Mouse (Mus musculus): ENCODE results near the gene Fam49a.

The Fam49a gene

DNA sequence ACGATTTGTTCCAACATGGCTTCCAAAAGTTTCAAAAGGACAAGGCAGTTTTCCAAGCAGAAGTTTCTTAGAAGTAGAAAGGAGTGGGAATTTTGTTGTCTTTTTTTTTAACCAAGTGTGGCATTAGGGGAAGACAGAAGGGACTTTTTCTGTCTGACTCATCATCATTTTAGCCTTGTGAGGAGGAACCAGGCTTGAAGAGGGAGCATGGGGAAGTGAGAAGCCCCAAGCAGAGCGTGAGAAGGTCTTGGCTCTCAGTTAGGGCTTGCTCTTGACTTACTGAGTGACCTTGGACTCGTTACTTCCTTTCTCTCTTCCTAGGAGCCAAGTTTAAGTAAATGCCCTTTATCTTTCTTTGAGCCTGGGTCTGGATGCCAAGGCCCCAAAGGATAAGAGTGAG lies 8.6 kb downstream of the Fam49a start:
- no peak for DNase-seq (ENCODE audit: low spot score in 2 of 2)

DNA sequence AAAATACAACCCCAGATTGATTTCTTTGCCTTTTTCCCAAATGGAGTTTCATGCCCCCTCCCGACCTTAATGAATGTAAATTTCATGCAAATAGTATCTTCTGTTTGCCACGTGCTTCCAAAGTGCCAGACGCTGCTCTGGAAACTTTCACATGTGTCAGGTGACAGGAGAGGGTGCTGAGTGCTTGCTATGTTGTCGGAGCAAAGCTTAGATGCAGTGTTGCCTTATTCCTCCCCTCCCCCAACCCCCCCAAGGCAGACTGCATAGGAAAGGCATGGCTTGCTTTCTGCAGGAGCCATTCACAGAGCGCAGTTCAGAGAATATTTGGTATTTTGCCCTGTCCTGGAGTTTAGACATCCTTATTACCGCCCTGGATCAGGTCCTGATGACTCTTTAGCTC lies 12.2 kb downstream of the Fam49a start:
- no peak for DNase-seq (ENCODE audit: low spot score in 2 of 2)

DNA sequence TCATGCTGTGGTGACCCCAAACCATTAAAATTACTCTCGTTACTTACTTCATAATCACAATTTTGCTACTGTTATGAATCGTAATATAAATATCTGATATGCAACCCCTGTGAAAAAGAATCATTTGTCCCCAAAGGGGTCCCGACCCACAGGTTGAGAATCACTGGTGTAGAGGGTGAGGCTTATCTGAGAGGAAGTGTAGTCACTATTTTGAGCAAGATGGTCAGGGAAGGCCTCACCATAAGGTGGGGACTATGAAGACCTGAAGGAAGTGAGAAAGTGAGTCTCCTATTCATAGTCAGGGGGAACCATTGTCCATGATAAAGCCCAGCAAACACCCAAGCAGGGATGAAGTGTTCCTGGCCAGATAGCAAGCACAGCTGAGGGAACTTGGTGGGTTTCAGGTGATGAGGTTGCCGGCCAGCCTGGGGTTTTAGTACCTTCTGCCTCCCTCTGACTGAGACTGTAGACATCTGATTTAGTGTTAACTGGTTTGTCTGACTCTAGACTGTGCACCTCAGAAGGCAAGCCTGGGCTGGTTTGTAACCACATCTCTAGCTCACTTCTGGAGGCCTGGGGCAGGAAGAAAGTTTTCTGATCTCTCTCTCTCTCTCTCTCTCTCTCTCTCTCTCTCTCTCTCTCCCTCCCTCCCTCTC lies 13.3 kb downstream of the Fam49a start:
- no peak for DNase-seq (ENCODE audit: low spot score in 2 of 2)

DNA sequence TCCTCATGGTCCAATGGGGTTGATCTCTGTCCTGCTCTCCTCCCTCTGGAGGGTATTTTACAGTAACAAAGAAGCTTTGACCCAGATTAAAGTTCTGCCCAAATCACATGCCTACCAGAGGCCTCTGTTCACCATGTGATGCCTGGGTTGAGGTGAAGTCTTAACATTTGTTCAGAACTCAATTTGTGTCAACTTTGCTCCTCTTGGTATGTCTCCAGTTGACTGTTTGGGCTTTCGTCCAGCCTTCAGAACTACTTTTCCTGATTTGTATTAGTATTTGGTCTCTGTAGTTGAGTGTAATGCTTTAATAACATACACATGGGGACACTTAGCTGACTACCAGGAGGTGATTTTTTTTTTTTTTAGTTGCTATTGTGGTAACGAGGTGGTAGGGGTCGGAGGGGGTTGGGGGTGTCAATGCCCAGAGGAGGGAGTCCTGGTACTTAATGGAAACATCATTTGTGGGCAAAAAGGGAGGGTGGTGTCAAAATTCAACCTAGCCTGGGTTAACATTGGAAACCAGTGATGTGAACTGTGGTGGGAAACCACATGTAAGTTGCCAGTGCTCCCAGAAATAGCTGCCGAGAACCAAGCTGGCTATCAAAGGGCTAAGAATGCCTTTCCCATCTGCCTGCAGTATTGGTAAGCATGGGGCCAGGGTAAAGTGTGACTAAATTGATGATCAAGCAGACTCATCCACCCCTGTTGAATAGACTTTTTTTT lies 16.0 kb downstream of the Fam49a start:
- no peak for DNase-seq (ENCODE audit: low spot score in 2 of 2)

DNA sequence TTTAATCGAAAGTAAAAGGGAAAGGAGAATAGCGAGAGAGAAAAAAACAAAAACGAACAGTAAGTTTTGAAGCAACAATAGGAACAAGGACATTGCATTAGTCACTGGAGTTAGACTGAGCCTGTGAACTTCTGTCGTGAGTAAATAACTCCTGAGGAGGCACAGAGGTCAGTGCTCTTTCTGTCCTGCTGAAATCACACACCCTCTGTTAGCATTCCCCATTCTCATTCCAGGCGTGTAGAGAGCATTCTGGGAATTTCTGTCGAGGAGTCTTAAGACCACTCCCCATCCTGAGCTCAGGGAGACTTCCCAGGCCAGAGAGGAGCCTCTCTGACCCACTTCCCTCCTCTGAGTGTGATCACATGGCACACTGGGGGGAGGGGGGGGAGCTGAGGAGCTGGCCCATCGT lies 16.5 kb downstream of the Fam49a start:
- DNase-seq (ENCODE audit: low spot score in 2 of 2), result no peak

- no peak for DNase-seq (ENCODE audit: low spot score in 2 of 2)
Observed at GRCm38 (mm10) chr12:12283702-12284288, 21.9 kb downstream of the Fam49a start.

- no peak for DNase-seq (ENCODE audit: low spot score in 2 of 2)
Observed at GRCm38 (mm10) chr12:12284521-12284920, 22.6 kb downstream of the Fam49a start.

DNA sequence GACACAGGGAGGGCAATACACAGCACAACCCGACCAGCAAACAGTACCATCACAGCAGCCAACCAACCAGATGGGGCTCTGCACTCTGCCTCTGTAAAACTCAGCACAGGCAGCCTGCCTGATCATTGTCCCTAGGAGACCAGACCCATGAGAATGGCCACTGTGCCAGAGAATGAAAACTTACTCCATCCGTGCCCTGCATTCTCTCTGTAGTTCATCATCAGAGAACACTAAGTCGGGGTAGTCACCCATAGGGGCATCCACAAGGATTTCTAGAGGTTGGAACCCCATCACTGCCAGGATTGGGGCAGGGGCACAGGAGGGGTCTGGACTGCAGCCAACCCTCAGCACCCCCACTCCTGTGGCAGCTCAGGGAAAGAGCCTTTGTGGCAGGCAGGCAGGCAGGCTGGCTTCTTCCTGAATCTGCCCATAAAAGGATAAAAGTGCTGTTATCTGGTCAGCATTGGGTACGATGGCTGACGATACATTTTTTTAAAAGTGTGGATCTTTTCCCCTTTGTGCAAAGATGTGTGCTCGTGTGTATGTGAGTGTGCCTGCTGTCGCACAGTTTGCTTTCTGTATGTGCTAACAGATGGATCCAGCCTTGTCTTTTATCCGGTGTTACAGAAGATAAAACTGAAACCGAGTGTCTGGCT lies 25.3 kb downstream of the Fam49a start:
- DNase-seq (ENCODE audit: low spot score in 2 of 2), result peak; percentile 62 to 64

- no peak for DNase-seq (ENCODE audit: low spot score in 2 of 2)
Observed at GRCm38 (mm10) chr12:12287787-12288132, 25.8 kb downstream of the Fam49a start.

DNA sequence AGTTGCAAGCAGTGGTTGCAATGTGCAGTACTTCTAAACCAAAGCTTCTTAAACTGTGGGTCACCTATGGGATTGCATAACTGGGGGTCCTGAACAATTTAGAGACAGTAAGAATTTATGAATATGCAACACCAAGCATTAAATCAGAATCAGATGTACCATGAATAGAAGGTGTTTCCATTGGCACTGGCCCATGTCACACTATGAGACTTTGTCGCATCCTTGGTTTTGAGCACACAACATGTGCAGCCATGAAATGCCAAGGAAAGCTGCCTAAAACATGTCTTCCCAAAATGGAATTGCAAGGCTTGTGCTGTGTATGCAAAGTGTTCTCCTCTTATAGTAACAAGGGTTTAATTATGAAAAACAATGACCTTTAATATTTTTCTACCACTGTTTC lies 26.6 kb downstream of the Fam49a start:
- DNase-seq (ENCODE audit: low spot score in 2 of 2), result no peak

- no peak for DNase-seq (ENCODE audit: low spot score in 2 of 2)
Observed at GRCm38 (mm10) chr12:12289636-12290035, 27.7 kb downstream of the Fam49a start.

DNA sequence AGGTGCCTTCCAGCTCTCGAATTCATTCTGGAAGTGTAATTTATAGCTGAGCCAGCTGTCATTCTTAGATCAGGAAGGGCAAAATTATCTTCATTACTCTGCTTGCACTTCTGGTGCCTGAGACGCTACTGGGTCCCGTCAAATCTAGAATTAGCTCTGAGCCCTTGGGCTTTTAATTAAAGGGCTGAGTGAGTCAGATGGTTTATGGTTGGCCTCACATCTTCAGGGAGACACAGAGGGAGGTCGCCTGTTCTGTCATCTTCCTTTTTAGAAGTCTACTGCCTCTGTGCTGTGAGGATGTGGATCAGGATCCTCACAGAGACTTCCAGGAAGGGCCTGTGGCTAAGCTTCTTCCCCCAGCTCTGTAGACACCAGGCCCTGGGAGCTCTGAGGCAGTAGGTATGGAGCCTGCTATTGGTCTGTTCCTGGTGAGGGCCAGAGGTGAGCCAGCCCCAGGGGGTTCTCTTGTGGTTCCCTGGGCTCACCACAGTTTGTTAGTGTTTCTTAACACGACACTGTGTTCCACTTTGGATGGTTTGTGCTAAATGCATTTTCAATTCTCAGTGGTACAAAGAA lies 30.2 kb downstream of the Fam49a start:
- DNase-seq (ENCODE audit: low spot score in 2 of 2), result no peak

GRCm38 (mm10) chr12:12294380-12295171 lies 32.6 kb downstream of the Fam49a start:
- no peak for DNase-seq (ENCODE audit: low spot score in 2 of 2)

DNA sequence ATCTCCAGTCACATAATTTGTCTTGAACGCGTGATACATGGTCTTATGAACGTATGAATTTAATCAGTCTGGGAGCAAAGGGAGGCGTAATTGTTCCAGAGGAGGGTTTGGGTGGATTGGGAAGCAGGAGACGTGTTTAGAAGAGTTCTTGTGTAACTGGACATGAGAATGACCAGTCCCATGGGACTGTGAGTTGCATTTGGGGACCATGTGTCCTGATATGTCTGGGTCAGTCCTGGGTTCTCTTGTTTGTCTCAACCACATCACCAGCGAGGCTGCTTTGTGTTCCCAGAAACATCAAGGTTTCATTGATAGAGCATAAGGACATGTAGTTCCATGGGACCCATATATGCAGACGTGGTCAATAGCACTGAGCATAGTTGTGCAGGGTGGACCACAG lies 36.5 kb downstream of the Fam49a start:
- no peak for DNase-seq (ENCODE audit: low spot score in 2 of 2)

DNA sequence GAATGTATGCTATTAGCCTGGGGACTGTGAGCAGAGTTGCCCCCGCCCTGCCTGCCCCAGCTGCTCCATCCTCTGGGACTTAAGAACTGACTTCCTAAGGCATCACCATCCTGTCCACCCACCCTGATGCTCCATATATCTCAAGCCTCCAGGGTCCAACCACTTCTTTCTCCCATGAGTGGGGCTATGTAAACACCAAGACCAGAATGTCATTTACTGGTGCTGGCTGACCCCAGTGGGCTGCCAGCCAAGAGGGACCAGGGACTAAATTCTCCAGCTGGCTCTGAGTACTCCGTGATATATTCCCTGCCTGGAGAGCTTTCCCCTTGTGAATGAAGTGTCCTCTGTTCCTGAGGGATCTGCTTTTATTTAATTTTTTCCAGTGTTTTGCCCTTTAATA lies 37.4 kb downstream of the Fam49a start:
- DNase-seq (ENCODE audit: low spot score in 2 of 2), result no peak

- no peak for DNase-seq (ENCODE audit: low spot score in 2 of 2)
Observed at GRCm38 (mm10) chr12:12301149-12301548, 39.2 kb downstream of the Fam49a start.

DNA sequence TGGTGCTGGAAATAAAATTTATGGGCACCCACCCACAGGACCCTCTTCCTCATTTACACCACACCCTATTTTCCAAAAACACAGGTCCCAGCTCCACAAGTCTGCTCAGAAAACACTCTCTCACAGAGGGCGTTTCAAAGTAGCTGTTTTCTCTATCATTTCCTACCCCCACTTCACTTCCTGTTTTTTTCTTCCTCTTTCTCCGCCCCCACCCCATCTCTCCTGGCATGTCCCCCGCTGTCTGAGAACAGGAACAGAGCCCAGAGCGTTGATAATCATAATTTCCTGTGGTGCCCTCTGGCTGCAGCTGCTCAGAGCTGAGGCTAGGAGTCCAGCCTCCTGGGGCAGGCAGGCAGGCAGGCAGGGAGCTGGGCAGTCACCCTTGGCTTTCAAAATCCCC lies 39.9 kb downstream of the Fam49a start:
- DNase-seq (ENCODE audit: low spot score in 2 of 2), result peak in 1 of 2 experiments; percentile 56

DNA sequence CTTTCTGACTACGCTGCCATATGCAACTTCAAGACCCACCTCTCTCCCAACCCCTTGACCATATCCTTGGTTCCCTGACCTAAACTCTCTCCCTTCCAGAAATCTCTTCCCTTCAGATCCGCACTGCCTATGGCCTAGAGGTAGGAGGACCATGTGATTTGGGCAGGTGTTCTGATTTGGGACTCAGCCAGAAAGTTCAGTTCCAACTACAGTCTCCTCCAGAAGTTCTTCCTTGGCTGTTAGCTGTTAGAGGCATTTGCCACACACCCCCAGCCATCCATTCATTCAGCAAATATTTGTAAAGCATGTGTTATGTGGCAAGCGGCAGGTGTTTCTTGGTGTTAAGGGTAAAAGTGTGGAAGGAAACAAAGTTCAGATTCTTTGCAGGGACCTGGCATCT lies 44.3 kb downstream of the Fam49a start:
- DNase-seq (ENCODE audit: low spot score in 2 of 2), result no peak

- no peak for DNase-seq (ENCODE audit: low spot score in 2 of 2)
Observed at GRCm38 (mm10) chr12:12306814-12307213, 44.9 kb downstream of the Fam49a start.

- DNase-seq (ENCODE audit: low spot score in 2 of 2), result no peak
Observed at GRCm38 (mm10) chr12:12307245-12307644, 45.3 kb downstream of the Fam49a start.

GRCm38 (mm10) chr12:12313437-12313836 lies 51.5 kb downstream of the Fam49a start:
- DNase-seq (ENCODE audit: low spot score in 2 of 2), result no peak

- no peak for DNase-seq (ENCODE audit: low spot score in 2 of 2)
Observed at GRCm38 (mm10) chr12:12313919-12314318, 52.0 kb downstream of the Fam49a start.

All from right cerebral cortex, postnatal 10 days (tissue).